Mouse (Mus musculus): ENCODE results near the gene Card9.

Card9 gene

GRCm38 (mm10) chr2:26305555-26305954 is 55.2 kb downstream of the Card9 start:
- DNase-seq (ENCODE audit: low read depth, low spot score), result no peak

- DNase-seq (ENCODE audit: low read depth, low spot score), result no peak
Measured at GRCm38 (mm10) chr2:26304711-26305110, 56.0 kb downstream of the Card9 start.

Measured in CD4-positive, CD25-positive, alpha-beta regulatory T cell, adult 2 months (primary cell).